Mouse (Mus musculus) MEL (cell line): Measurements from ENCODE around the gene Gtf3c3.

ENCODE experiments used
- CTCF ChIP-seq, 3 experiments: IDR thresholded peaks in 2 of 3; conservative IDR thresholded peaks in 1 of 3; 2 replicates each; pipeline ENCODE4 v1.5.1; 2011 to 2012; ENCODE audit warnings: low read length in 3 of 3, low read depth in 2 of 3, mild to moderate bottlenecking in 2 of 3, improper control_type of control experiment in 1 of 3, inconsistent platforms in 1 of 3, mixed read lengths in 1 of 3, moderate library complexity in 1 of 3; ENCODE audit not compliant: control insufficient read depth in 1 of 3, insufficient read depth in 1 of 3, poor library complexity in 1 of 3, severe bottlenecking in 1 of 3
- POLR2A ChIP-seq, 2 experiments: IDR thresholded peaks; 2 replicates each; pipeline ENCODE4 v1.6.1; 2011 to 2012; ENCODE audit warnings: low read length in 2 of 2, mild to moderate bottlenecking in 2 of 2, control low read depth in 1 of 2, improper control_type of control experiment in 1 of 2, low read depth in 1 of 2, moderate library complexity in 1 of 2; ENCODE audit not compliant: control insufficient read depth in 1 of 2, insufficient read depth in 1 of 2, poor library complexity in 1 of 2
- POLR2AphosphoS5 ChIP-seq: IDR thresholded peaks from 2 replicates; pipeline ENCODE4 v1.6.1; 2012; ENCODE audit warnings: low read depth, borderline replicate concordance, mild to moderate bottlenecking, inconsistent platforms, low read length, moderate library complexity, mixed read lengths
- RCOR1 ChIP-seq: IDR thresholded peaks from 2 replicates; pipeline ENCODE4 v1.6.1; 2012; ENCODE audit warnings: low read depth, mild to moderate bottlenecking, inconsistent platforms, low read length, improper control_type of control experiment
- ZC3H11A ChIP-seq: IDR thresholded peaks from 2 replicates; pipeline ENCODE4 v1.6.1; 2012; ENCODE audit warnings: low read depth, mild to moderate bottlenecking, inconsistent platforms, low read length, improper control_type of control experiment

DNA sequence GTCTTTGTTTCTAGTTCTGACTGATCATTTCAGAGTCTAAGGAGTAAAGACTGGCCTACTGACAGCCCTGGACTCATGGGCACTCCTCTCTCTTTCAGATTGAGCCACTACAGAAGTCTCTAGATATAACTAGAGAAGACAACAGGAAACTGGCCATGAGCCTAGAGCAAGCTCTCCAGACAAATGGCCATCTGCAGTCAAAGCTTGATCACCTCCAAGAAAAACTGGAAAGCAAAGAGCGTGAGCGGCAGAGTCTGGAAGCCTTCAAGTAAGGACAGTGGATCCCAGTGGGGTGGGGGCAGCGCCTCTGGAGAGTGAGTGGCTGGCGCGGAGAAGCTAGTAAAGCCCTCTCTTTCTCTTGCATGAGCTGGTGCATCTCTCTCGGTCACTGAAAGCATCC lies 82.2 kb downstream of the Gtf3c3 start:
- TF ChIP-seq POLR2A (IDR thresholded peaks at IDR 0.05; ENCODE audit: control insufficient read depth in 1 of 2, insufficient read depth in 1 of 2, low read depth in 1 of 2, low read length in 2 of 2, poor library complexity in 1 of 2), result no peak
- TF ChIP-seq CTCF (IDR thresholded peaks at IDR 0.05 in 2 of 3, conservative IDR thresholded peaks at IDR 0.05 in 1 of 3; ENCODE audit: control insufficient read depth in 1 of 3, insufficient read depth in 1 of 3, low read depth in 2 of 3, low read length in 3 of 3, poor library complexity in 1 of 3, severe bottlenecking in 1 of 3), result no peak
- no peak for TF ChIP-seq RCOR1
- TF ChIP-seq POLR2AphosphoS5, result no peak
- TF ChIP-seq ZC3H11A, result no peak
